Mouse (Mus musculus): ENCODE measurements around the gene Nav2.

DNA sequence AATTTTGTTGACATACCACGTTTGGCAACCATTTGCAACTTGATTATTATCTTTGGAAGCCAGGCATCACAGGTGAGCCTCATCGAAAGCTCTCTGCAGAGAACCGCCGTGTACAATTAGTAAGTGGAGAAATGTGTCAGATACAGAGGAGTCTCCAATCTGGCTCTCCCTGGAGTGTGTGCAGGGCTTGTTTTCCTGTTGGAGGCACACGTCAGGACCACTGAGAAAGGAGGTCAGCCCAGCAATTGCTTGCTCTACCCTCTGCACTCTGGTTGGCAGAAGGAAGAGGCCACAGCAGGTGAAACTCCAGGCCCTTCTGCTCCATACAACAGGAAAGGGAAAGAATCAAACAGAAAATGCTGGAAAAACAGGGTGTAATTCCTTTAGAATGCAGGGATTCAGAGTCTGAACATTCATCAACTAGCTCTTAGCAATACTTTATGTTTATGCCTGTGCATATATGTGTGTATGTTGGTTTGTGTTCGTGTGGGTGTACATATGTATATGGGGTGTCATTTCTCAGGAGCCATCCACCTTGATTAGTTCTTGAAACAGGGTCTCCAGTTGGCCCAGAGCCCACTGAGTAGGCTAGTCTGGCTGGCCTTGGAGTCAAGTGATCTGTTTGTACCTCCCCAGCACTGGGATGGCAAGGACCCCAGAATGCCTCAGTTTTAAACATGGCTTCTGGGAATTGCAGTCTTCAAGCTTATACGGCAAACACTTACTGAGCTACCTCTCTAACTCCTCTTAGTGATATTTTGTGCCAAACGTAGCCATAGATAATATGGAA, 116.7 kb downstream of the Nav2 start:
- TF ChIP-seq POLR2A (IDR thresholded peaks at IDR 0.05; ENCODE audit: borderline replicate concordance, extremely low read depth, insufficient read depth, insufficient read length, poor library complexity, severe bottlenecking), result no peak
- no peak for TF ChIP-seq CTCF (IDR thresholded peaks at IDR 0.05; ENCODE audit: borderline replicate concordance, extremely low read depth, insufficient read depth, insufficient read length)
